Mouse (Mus musculus): Measurements from ENCODE around the gene Pigm.

Pigm gene

GRCm38 (mm10) chr1:172352001-172352400 lies 24.3 kb upstream of the Pigm start:
- DNase-seq (ENCODE audit: low spot score in 2 of 2) = no peak

DNA sequence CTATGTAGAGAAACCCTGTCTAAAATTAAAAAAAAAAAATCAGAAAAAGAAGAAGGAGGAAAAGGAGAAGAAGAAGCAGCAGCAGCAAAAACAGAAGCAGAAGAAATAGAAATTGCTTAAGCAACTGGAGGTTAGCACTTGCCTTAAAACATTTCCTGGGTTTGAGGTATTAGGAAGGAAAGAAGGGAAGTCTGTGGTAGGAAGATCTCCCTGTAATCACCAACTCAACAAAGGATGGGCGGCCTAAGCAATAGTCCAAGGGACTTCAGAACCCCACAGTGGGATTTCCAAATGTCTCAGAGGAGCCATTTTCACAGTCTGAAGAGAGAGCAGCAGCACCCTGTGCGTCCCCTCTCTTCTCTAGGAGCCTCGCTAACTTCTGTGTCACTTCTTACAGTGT lies 23.9 kb upstream of the Pigm start:
- DNase-seq (ENCODE audit: low spot score in 2 of 2) = no peak

DNA sequence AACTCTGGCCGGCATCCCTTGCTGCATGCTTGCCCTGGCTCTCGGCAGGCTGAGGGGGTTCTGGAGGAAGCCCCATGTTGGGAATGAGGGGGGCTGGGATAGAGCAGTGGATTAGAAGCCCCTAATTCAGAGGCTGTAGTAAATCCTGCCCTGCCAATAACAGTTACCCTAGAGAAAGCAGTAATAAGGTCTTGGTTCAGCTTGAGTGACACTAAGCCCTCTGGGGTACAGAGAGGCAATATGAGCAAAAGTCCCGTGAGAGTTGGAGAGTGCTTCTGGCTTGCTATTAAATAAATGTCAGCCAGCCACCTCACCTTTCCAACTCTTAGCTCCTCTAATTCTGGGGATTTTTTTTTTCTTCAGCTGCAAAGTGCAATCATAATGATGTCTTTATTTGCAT lies 21.0 kb upstream of the Pigm start:
- DNase-seq (ENCODE audit: low spot score in 2 of 2) = no peak

DNA sequence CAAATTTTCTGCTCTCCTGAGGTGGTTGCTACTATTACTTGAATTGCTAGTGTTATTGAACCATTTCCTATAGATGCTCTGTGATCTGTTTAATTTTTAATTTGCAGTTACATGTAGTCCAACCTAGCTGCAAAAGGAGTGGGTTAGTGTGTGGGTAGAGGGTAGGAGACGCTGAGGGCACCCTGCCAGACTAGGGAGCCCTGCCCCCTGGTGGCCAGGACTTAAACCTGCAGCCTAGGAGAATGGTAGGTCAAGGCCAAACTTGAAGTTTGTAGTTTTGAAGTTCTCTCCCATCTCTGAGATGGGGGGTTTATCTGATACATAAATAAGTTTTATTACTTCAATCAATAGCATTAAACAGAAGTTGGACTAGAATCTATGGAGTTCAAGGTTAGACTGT lies 18.8 kb upstream of the Pigm start:
- DNase-seq (ENCODE audit: low spot score in 2 of 2) = peak; percentile 35 to 45

DNA sequence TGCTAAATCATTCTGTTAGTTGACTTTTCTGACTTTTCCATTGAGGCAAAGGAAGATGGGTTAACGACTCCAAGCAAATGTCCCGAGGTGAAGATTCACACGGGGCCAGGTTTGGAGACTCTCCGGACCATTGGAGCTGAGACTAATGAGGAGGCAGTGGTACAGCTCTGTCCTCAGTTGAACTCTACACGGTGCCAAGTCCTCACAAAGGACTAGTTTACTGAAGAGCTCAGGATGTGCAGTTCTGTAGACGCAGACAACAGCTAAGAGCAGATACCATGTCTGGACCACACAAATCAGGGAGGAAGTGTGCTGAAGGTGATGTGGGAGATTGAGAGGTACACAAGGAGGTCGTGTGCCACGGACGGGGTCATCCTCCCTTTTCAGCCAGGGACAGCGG lies 18.0 kb upstream of the Pigm start:
- no peak for DNase-seq (ENCODE audit: low spot score in 2 of 2)

- DNase-seq (ENCODE audit: low spot score in 2 of 2) = no peak
Measured at GRCm38 (mm10) chr1:172364684-172365083, 11.7 kb upstream of the Pigm start.

DNA sequence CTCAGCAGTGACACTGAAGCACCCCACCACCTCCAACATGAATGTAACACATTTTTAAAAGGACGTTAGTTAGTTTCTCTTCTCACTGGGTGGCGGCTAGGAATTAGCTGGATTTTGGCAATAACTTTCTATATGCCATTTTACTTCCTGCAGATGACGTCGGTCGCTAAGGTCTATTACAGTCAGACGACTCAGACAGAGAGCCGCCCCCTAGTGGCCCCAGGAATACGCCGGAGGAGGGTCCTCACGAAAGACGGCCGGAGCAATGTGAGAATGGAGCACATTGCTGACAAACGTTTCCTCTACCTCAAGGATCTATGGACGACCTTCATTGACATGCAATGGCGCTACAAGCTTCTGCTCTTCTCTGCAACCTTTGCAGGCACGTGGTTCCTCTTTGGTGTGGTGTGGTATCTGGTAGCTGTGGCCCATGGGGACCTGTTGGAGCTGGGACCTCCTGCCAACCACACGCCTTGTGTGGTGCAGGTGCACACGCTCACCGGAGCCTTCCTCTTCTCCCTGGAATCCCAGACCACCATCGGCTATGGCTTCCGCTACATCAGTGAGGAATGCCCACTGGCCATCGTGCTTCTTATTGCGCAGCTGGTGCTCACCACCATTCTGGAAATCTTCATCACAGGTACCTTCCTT lies 7.5 kb upstream of the Pigm start:
- no peak for DNase-seq (ENCODE audit: low spot score in 2 of 2)

- DNase-seq (ENCODE audit: low spot score in 2 of 2) = peak in 1 of 2 experiments; percentile 28
Measured at GRCm38 (mm10) chr1:172376758-172377458, 562 bp downstream of the Pigm start.

GRCm38 (mm10) chr1:172380066-172380465 lies 3.7 kb downstream of the Pigm start:
- DNase-seq (ENCODE audit: low spot score in 2 of 2) = no peak

GRCm38 (mm10) chr1:172382090-172382489 lies 5.7 kb downstream of the Pigm start:
- DNase-seq (ENCODE audit: low spot score in 2 of 2) = no peak

GRCm38 (mm10) chr1:172387246-172387645 lies 10.9 kb downstream of the Pigm start:
- no peak for DNase-seq (ENCODE audit: low spot score in 2 of 2)

- no peak for DNase-seq (ENCODE audit: low spot score in 2 of 2)
Measured at GRCm38 (mm10) chr1:172390769-172391168, 14.4 kb downstream of the Pigm start.

- no peak for DNase-seq (ENCODE audit: low spot score in 2 of 2)
Measured at GRCm38 (mm10) chr1:172391807-172392581, 15.6 kb downstream of the Pigm start.

- DNase-seq (ENCODE audit: low spot score in 2 of 2) = no peak
Measured at GRCm38 (mm10) chr1:172392643-172393170, 16.4 kb downstream of the Pigm start.

DNA sequence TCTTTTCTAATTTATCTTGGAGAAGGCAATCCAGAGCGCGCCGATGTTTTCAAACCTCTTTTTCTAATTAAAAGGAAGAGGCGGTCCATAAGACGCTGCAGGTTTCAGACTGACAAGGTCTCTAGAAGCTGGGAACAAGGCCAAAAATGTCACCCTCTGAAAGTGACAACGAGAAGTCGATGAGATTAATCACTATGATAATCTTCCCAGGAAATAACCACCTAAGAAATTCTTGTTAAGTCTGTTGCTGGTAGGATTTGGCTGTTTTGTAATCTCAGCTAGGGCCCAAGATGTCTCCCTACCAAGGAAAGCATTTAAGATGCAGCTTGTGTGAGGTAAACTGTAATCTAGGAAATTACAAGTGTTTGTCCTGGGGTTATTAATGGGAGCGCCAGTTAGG lies 17.4 kb downstream of the Pigm start:
- DNase-seq (ENCODE audit: low spot score in 2 of 2) = no peak

GRCm38 (mm10) chr1:172396996-172397752 lies 20.8 kb downstream of the Pigm start:
- DNase-seq (ENCODE audit: low spot score in 2 of 2) = no peak

DNA sequence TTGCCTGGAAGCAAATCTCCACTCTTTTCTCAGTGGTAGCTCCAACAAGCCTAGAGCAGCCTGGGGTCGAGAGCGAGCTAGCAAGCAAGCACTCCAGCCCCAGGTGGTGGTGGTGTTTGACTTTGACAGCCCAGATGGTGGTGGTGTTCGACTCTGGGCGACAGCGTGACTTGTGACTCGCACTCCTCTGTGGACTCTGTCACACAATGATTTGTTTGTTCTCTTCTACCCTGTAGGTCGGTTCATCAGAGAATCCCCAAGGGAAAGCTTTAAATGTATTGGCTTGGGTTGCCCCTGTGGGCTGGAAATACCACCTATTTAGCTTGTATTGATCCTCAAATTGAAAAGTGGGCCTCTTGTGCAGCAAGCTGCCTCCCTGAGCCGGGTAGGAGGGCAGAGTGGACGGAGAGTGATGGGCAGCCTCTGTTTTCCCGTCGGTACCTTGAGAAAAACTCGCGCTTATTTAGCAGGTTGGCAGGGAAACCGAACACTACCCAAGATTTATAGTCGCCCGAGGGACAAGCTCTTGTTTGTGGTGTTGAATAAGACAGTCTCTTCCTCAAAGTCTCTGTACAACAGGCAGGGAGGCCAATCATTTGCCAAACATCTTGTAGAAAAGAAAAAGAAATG lies 29.8 kb downstream of the Pigm start:
- no peak for DNase-seq (ENCODE audit: low spot score in 2 of 2)

GRCm38 (mm10) chr1:172408996-172409395 lies 32.6 kb downstream of the Pigm start:
- DNase-seq (ENCODE audit: low spot score in 2 of 2) = no peak

DNA sequence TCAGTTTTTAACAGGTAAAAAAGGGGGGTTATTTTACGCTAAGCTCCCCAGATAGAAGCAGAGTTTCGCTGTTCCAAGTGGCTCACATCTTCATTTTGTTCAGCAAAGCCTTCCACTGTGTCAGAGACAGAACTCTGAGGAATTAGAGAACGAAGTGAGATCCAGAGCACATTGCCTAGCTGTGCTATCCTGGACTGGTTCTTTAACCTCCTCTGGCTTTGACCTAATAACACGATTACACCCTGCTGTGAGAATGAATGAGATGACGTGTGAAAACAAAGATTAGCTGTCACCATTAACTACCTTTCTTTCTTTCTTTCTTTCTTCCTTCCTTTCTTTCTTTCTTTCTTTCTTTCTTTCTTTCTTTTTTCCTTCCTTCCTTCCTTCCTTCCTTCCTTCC lies 33.1 kb downstream of the Pigm start:
- no peak for DNase-seq (ENCODE audit: low spot score in 2 of 2)

- peak; percentile 25 to 37 for DNase-seq (ENCODE audit: low spot score in 2 of 2)
Measured at GRCm38 (mm10) chr1:172410806-172411205, 34.5 kb downstream of the Pigm start.

- DNase-seq (ENCODE audit: low spot score in 2 of 2) = peak; percentile 43 to 55
Measured at GRCm38 (mm10) chr1:172412204-172412603, 35.9 kb downstream of the Pigm start.

Measured in urinary bladder, adult 18-20 months (tissue).